Mouse (Mus musculus) urinary bladder, postnatal 25 days (tissue): ENCODE data around the gene Mrpl22.
"Not testable (repeated sequence)": the region's sequence is repeated elsewhere in the genome, so short reads cannot be mapped to it uniquely, and the experiment has no call there.

ENCODE experiments used
- DNase-seq: peaks from one replicate; pipeline ENCODE4 v3.0.0; 2022; ENCODE audit warnings: low spot score

Mrpl22 gene

GRCm38 (mm10) chr11:58228021-58228420 lies 56.6 kb downstream of the Mrpl22 start:
- not testable (repeated sequence) for DNase-seq
